Mouse (Mus musculus) left cerebral cortex, postnatal 10 days (tissue): ENCODE data around the gene Arl3. TPM values are rescaled to one million over a fixed set of nuclear protein-coding genes. Genes with fewer than 3 reads are reported as not detected.
A peak's percentile ranks its signal among the peaks of the same experiment; 100 is the strongest.

ENCODE experiments used
- DNase-seq, 2 experiments: peaks; one replicate each; pipeline ENCODE4 v3.0.0; 2021 to 2022; ENCODE audit warnings: low spot score in 2 of 2, mixed read lengths in 1 of 2; ENCODE audit errors: extremely low spot score in 1 of 2
- intact Hi-C: fragments of 180-260 bp; cut with DNase I; formaldehyde crosslinking; loops from one replicate; pipeline ENCODE4 v1.15.1; 2025
- total RNA-seq, 2 experiments: library from RNA; stranded (reverse); gene quantifications; 2 replicates each; pipeline ENCODE4 v1.2.3; 2021

Arl3 gene
- total RNA-seq, result 100 to 1,000 TPM; 103 to 104 TPM

- intact Hi-C loops, result no loop called here
- peak; percentile 93 to 97 for DNase-seq
Observed at GRCm38 (mm10) chr19:46572951-46573937, at the start of gene Arl3, which contains the start of gene Sfxn2. Arl3 (minus strand) TSS chr19:46573198. Sfxn2 (plus strand) TSS chr19:46573365.

GRCm38 (mm10) chr19:46622659-46623193, 49.7 kb upstream of the Arl3 start:
- no peak for DNase-seq
- intact Hi-C loops, result no loop called here

GRCm38 (mm10) chr19:46621236-46622183, 48.5 kb upstream of the Arl3 start:
- no peak for DNase-seq
- intact Hi-C loops, result no loop called here

GRCm38 (mm10) chr19:46620016-46620808, 47.2 kb upstream of the Arl3 start:
- intact Hi-C loops, result no loop called here
- DNase-seq, result no peak

- intact Hi-C loops, result no loop called here
- DNase-seq, result no peak
Observed at GRCm38 (mm10) chr19:46619518-46619917, 46.5 kb upstream of the Arl3 start.

GRCm38 (mm10) chr19:46619001-46619400, 46.0 kb upstream of the Arl3 start:
- intact Hi-C loops, result no loop called here
- DNase-seq, result no peak

GRCm38 (mm10) chr19:46618322-46618721, 45.3 kb upstream of the Arl3 start:
- intact Hi-C loops, result no loop called here

GRCm38 (mm10) chr19:46617361-46617760, 44.4 kb upstream of the Arl3 start:
- no peak for DNase-seq
- intact Hi-C loops, result no loop called here

More at GRCm38 (mm10) chr19:46618322-46618721, 45.3 kb upstream of the Arl3 start:
- DNase-seq, result no peak

GRCm38 (mm10) chr19:46616378-46616777, 43.4 kb upstream of the Arl3 start:
- intact Hi-C loops, result no loop called here
- DNase-seq, result no peak

- intact Hi-C loops, result loop anchor here (5.0 kb wide), 1 partner anchor 49 kb away; no protein-coding TSS in a partner anchor
- no peak for DNase-seq
Observed at GRCm38 (mm10) chr19:46608158-46608557, 35.2 kb upstream of the Arl3 start.

- peak in 1 of 2 experiments; percentile 43 for DNase-seq
- intact Hi-C loops, result loop anchor here (5.0 kb wide), 1 partner anchor 50 kb away; no protein-coding TSS in a partner anchor
Observed at GRCm38 (mm10) chr19:46607424-46607823, 34.4 kb upstream of the Arl3 start.

- no peak for DNase-seq
- intact Hi-C loops, result loop anchor here (5.0 kb wide), 1 partner anchor 51 kb away; no protein-coding TSS in a partner anchor
Observed at GRCm38 (mm10) chr19:46606718-46607117, 33.7 kb upstream of the Arl3 start.

GRCm38 (mm10) chr19:46602406-46602805, 29.4 kb upstream of the Arl3 start:
- DNase-seq, result no peak
- intact Hi-C loops, result loop anchor here (5.0 kb wide), 1 partner anchor 40 kb away; no protein-coding TSS in a partner anchor

- intact Hi-C loops, result loop anchor here (5.0 kb wide), 1 partner anchor 41 kb away; no protein-coding TSS in a partner anchor
- no peak for DNase-seq
Observed at GRCm38 (mm10) chr19:46601491-46601890, 28.5 kb upstream of the Arl3 start.

- intact Hi-C loops, result loop anchor here (5.0 kb wide), 1 partner anchor 42 kb away; no protein-coding TSS in a partner anchor
- DNase-seq, result no peak
Observed at GRCm38 (mm10) chr19:46600371-46600770, 27.4 kb upstream of the Arl3 start.

- DNase-seq, result no peak
Observed at GRCm38 (mm10) chr19:46599375-46600256, 26.6 kb upstream of the Arl3 start.

More at GRCm38 (mm10) chr19:46599375-46600256, 26.6 kb upstream of the Arl3 start:
- intact Hi-C loops, result loop anchor here (5.0 kb wide), 1 partner anchor 43 kb away; no protein-coding TSS in a partner anchor
